Mouse (Mus musculus) splenic B cell, adult 2 months (primary cell): ENCODE data around the gene Odf3.

ENCODE experiments used
- DNase-seq: peaks from one replicate; pipeline ENCODE4 v3.0.0-alpha.2; 2011; ENCODE audit warnings: low read depth, low spot score
- H3K27me3 ChIP-seq: 2 replicates; pipeline ENCODE4 v1.6.1; 2012; ENCODE audit warnings: mild to moderate bottlenecking, low read length, moderate library complexity, mixed read lengths; ENCODE audit not compliant: control insufficient read depth, poor library complexity, insufficient read depth, severe bottlenecking
- H3K36me3 ChIP-seq: 2 replicates; pipeline ENCODE4 v1.6.1; 2012; ENCODE audit warnings: mild to moderate bottlenecking, low read length, moderate library complexity, mixed read lengths; ENCODE audit not compliant: control insufficient read depth, poor library complexity, insufficient read depth, severe bottlenecking

Odf3 gene

DNA sequence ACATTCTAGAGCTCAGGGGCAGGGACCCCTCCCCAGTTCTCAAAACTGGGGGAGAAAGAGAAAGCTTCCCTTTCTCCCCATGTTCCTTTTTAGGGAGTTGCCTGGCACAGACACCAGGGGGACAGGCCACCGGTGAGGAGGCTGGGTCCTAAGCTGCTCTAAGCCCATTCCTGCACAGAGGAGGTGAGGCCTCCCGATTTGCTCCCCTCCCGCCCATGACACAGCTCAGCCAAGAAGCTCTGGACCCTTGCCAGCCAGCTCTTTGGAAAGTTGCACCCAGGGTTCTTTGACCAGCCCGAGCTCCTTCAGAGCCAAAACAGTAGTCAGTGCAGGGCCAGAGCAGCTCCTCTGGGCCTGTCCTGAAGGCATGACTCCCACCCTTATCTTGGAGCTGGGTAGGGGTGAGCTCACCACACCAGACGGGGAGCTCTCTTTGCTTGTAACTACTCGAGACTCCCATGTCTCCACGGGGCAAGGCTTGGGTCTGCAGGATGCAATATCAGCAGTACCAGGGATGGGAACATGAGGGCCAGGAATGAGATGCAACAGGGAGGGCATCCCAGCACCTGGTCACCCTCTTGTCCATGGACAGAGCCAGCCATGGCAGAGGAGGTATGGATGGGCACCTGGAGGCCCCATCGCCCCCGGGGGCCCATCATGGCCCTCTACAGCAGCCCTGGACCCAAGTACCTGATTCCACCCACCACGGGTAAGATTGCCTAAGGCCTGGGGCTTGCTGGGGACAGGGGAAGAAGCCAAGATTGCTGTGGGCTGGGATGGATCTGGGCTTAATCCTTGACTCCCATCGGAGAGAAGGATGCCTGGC, at the start of gene Odf3:
Odf3 (plus strand) TSS at position 51 of the 826 bp plus-strand sequence.
- H3K27me3 ChIP-seq: no peaks in the 10 kb centered on the region; the same call in 1 of the 2 replicates
- H3K36me3 ChIP-seq: 0 out of 2 replicates have a peak, but pooled peaks cover 1% of the 10 kb centered on the region
- DNase-seq: no peak

DNA sequence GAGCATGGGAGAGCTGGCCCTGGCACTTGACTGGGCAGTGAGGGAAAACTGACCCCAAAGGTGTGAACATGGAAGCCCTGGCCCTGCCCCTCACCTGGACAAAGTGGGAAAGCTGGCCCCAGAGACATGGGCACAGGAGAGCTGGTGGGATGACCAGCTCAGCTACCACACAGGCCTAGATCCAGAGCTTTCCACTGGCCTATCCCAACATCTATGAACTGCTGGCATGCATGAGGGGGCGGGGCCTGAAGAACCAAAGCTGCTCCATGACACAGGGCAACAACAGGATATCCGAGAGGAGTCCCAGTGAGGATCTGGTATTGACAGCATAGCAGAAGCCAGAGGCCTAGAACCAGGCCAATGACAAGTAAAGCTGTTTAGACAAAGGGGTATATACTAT, 49.4 kb upstream of the Odf3 start:
- Histone ChIP-seq H3K36me3 (no peaks in the 10 kb centered on the region), H3K27me3 (no peaks in the 10 kb centered on the region)
- no peak for DNase-seq

DNA sequence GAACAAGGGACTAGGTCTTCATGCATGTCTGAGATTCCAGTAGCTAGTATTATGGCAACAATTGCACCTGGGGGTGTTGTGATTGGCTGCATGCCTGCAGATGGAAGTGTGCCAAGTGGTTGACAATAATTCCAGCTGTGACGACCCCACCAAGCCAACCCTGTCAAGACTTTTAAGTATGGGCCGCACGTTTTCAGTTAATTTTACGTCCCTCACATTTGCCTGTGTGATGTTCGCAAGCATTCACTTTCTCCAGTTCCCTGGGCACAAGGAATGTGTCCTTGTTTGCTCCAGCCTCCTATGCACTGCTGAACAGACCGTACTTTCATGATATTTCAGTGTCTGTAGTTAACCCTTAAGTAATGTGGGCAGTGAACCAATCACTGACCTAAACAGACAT, 45.0 kb upstream of the Odf3 start:
- no peaks in the 10 kb centered on the region for H3K27me3 ChIP-seq
- H3K36me3 ChIP-seq: no peaks in the 10 kb centered on the region
- no peak for DNase-seq

DNA sequence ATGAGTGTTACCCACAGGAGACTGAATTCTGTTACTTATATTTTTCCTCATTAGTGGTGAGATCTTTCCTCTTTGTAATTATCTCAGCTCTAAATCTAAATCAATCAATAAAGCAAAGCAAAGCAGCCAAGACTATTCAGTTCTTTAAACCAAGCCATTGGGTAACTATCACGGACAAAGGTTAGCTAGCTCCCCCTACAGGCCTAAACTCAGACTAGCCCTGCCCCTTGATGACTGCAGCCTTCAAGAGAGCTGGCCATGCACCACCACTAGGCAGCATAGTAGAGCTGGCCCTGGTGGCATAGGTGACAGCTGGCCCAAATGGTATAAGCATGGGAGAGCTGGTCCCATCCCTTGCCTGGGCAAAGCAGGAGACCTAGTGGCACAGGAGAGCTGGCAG, 41.9 kb upstream of the Odf3 start:
- H3K36me3 ChIP-seq: no peaks in the 10 kb centered on the region
- peak; percentile 44 for DNase-seq
- H3K27me3 ChIP-seq: no peaks in the 10 kb centered on the region

DNA sequence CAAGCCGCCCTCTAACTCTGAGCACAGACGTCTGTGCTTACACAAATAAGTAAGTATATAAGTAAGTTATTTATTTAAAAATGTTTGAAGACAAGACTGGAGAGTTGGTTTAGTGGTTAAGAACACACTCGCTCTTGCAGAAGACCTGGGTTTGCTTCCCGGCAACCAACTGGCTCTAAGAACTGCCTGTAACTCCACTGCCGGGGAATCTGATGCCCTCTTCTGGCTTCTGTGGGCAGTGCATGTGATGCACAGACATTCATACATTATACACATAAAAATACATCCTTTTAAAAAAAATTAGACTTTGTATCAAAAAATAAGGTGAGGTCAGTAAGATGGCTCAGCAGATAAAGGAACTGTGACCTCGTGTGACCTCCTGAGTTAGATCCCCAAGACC, 37.1 kb upstream of the Odf3 start:
- DNase-seq: peak; percentile 19
- Histone ChIP-seq H3K27me3 (no peaks in the 10 kb centered on the region), H3K36me3 (no peaks in the 10 kb centered on the region)

DNA sequence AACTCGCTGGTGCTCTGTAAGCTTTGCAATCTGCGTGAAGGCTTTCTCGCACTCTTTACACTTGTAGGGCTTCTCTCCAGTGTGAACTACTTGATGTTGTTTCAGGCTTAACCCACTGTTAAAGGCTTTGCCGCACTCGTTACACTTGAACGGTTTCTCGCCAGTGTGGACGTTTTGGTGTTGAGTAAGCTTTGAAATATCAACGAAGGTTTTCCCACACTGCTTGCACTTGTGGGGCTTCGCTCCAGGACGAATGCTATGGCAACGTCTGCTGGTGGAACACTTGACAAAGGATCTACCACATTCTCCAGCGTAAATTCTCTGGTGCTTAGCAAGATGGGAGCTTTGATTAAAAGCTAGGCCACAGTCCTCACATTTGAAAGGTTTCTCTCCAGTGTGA, 35.9 kb upstream of the Odf3 start:
- Histone ChIP-seq H3K27me3 (no peaks in the 10 kb centered on the region), H3K36me3 (no peaks in the 10 kb centered on the region)
- DNase-seq: no peak

DNA sequence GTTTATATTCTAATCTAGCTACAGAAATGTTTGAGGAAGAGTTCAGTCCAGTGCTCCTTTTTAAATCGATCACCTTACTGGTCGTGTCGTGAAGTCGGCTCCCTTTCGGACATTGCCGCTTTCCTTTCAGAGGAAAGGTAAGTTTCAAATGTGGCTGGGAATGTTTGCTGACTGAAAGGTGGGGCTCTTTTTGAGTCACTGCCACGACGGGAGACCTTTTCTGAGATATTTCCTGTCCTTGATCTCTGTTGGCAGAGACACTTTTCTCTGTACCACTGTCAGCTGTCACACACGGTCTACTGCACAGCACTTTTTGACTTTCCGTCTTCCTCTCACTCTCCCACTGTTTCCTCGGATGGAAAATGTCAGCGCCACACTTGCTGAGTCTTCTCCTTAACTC, 34.8 kb upstream of the Odf3 start:
- no peak for DNase-seq
- Histone ChIP-seq H3K27me3 (no peaks in the 10 kb centered on the region), H3K36me3 (no peaks in the 10 kb centered on the region)

DNA sequence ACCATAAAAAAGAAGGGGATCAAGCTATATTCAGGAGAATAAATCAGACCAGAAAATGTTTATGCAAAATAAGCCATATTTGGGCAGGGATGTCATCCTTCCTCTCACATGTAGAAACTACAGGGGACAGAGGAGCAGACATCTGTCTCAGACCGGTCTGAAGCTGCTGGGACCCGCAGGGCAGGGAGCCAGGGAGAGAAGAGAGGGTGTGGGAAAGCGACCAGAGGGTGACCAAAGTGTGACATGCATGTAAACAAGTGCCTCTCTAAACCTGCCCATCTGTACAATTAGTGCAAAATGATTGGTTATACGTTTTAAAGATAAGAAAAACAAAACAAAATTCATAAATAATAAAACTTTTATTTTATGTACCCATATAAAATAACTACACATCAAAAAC, 27.4 kb upstream of the Odf3 start:
- no peak for DNase-seq
- Histone ChIP-seq H3K36me3 (no peaks in the 10 kb centered on the region), H3K27me3 (0 out of 2 replicates have a peak, but pooled peaks cover 1% of the 10 kb centered on the region)

DNA sequence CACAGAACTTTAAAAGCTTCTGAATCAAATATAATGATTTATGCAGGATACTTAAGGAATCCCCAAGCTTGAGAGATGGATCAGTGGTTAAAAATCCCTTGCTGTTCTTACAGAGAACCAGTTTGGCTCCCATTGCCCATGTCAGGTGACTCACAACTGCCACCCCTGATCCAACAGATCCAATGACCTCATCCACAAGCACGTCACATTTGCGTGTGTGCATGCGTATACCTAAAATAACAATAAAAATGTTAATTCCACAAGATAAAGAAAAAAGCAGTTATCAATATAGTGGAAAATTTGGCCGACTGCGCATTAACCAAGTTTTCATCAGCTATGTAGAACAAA, 26.3 kb upstream of the Odf3 start:
- no peaks in the 10 kb centered on the region for H3K36me3 ChIP-seq
- 0 out of 2 replicates have a peak, but pooled peaks cover 1% of the 10 kb centered on the region for H3K27me3 ChIP-seq
- DNase-seq: no peak

DNA sequence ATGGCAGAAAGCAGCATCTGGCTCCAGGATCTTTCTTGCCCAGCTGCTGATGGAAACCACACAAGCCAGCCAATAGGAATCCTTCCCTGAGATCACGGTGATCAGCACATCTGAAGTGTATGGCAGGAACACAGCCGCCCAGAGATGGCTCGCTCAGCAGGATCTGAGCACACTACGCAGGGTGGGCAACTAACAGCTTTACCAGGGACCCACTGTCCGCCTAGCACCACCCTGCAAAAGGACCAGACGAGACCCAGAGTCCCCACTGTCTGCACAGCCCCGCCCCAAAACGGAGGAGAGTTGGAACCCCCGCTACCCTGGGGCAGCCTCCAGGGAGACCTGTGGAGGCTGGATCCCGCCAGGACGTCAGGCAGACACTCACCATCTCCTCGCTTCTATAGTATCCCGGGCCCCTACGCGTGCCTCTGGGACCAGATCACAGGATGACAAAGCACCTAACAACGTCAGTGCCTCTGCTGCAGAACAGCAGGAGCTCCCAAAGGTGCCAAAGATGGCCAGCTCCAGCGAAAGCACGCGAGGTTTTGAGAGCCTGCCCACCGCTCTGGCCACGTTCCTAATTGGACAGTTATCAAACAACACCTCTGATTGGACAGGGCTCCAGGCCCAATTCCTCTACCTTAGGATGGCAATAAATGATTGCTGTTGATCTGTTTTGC, 25.8 kb upstream of the Odf3 start, which contains the start of gene Zfp941:
Zfp941 (minus strand) TSS at position 526 of the 677 bp plus-strand sequence.
- no peaks in the 10 kb centered on the region for H3K36me3 ChIP-seq
- DNase-seq: no peak
- 0 out of 2 replicates have a peak, but pooled peaks cover 1% of the 10 kb centered on the region for H3K27me3 ChIP-seq

DNA sequence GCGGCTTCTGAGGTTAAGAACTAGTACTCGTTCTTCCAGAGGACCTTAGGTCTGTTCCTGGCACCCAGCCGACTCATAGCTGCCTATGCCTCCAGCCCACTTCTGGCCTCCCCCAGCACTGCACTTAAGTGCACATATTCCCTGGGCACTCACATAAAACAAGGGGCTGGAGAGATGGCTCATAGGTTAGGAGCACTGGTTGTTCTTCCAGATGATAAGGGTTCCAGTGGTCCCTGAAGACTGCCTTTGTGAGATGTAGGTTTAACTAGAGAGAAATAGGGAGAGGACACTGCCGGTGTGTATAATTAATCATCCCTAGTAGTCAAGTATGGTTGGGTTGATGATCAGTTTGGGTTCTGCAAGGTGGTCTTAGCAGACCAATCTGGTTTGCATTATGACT, 24.9 kb upstream of the Odf3 start:
- Histone ChIP-seq H3K27me3 (0 out of 2 replicates have a peak, but pooled peaks cover 1% of the 10 kb centered on the region), H3K36me3 (no peaks in the 10 kb centered on the region)
- no peak for DNase-seq

DNA sequence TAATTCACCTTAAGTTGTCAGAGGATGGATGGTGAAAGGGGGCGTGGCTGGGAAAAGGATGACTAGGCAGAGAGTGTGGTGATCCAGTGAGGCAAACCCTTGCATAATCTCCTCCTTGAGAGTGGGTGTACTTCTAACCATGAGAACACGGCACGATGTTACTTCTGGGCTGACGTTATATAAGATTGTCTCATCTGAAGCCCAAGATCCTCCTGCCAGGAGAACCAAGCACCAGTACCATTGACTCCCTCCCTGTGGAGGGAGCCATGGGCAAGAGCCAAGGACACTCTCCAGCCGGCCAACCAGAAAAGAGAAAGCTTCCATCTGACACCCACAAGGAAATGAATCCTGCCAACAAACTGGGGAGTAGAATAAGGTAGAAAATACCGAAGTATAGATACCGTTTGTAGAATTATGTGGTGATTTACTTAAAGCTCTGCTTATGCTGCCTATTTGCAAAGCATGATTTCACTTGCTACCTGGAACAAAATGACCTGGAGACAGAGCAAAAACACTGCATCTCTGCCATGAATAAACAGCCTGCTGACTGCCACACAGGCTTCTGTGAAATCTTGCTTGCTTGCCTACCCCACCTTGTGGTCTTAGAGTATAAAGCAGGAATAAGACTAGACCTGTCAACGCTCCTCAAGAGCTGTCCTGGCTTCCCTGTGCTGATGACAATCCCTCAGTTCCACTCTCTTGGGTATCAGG, 19.3 kb upstream of the Odf3 start:
- H3K27me3 ChIP-seq: no peaks in the 10 kb centered on the region
- DNase-seq: peak; percentile 13
- no peaks in the 10 kb centered on the region for H3K36me3 ChIP-seq

DNA sequence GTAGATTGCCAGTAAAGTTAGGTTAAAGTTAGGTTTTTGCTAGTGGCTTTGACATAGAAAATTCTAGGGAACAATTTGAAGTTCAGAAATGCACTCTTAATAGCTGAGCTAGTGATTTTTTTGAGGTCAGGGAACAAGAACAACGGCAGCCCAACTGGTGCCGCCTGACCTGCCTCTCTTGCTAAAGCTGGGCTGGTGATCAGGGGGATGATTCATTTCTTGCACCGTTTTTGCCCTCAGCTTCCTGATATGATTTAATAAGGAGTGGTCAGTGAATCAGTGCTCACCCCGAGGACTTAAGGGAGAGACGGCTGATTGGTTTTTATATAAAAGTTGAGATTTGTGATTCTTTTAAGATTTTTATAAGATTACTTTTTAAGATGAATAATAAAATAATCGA, 16.2 kb upstream of the Odf3 start:
- H3K27me3 ChIP-seq: no peaks in the 10 kb centered on the region
- no peaks in the 10 kb centered on the region for H3K36me3 ChIP-seq
- DNase-seq: no peak

DNA sequence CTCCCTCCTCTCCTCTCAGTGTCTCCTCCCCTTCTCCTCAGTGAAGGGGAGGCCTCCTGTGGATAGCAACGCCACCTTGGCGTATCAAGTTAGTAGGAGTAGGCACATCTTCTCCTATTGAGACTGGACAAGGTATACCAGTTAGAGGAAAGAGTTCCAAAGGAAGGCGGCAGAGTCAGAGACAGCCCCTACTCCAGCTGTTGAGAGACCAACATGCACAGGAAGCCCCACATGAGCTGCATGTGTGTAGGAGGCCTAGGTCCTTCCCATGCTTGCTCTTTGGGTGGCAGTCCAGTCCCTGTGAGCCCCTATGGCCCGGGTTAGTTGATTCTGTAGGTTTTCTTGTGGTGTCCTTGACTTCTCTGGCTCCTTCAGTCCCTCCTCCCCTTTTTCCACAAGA, 14.3 kb upstream of the Odf3 start:
- H3K27me3 ChIP-seq: no peaks in the 10 kb centered on the region
- no peak for DNase-seq
- no peaks in the 10 kb centered on the region for H3K36me3 ChIP-seq
